Mouse (Mus musculus) T-helper 2 cell (primary cell): ENCODE results near the gene Btbd35f24.
"Not testable (repeated sequence)": the region's sequence is repeated elsewhere in the genome, so short reads cannot be mapped to it uniquely, and the experiment has no call there.

ENCODE experiments used
- in situ Hi-C: fragments of 300-600 bp; cut with MboI, MseI; formaldehyde crosslinking; loops from one replicate; pipeline ENCODE4 v1.15.1; 2025; ENCODE audit warnings: high pct_unique_total_duplicates

Btbd35f24 gene

DNA sequence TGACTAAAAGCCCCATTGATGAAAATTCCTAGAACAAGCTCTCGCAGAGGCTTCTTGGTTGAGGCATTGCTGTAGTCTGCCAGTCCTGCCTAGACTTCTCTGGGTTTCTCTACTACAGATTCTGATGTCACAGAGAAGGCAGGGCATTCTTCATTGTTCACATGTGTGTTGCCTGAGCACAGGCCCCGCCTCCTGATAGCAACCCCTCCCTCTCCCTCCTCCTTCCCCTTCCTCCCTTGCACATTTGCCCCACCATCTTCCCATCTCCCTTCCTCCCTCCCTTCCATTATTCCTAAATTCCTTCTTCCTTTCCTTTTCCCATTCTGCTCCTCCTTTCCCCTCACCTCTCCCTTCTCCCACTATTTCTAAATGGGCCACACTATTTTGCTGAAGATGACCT, at the start of gene Btbd35f24:
Btbd35f24 (minus strand) TSS at position 101 of the 400 bp plus-strand sequence.
- in situ Hi-C loops = not testable (repeated sequence)
